Mouse (Mus musculus): ENCODE measurements at regions not wholly inside any gene's neighbourhood (a gene's known extent, or its start where the extent isn't known, plus 50 kb on each side); places are given as distances from the start of the nearest gene placed in this dataset.
A peak's percentile ranks its signal among the peaks of the same experiment; 100 is the strongest.

DNA sequence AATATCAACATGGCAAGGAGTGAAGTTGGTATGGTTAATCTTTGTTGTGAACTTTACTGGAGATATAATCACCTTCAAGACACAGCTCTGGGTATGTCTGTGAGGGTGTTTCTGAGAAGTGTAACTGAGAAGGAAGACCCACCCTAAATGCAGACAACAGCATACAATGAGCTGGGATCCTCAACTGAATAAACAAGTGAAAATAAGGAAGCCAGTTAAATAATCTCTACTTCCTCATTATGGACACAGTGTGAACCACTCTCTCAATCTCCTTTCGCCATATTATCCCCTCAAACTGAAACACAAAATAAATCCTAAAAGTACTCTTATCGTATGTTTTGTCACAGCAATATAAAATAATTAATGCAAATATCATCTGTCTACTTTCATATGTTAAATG, 71.7 kb upstream of the Trabd2b start:
- Histone ChIP-seq H3K79me2 (ENCODE audit: control insufficient read depth, insufficient read depth) (no peaks in the 10 kb centered on the region), H3K4me3 (no peak overlapping the region), H3K36me3 (ENCODE audit: control insufficient read depth, insufficient read depth) (no peaks in the 10 kb centered on the region), H3ac (ENCODE audit: control insufficient read depth, insufficient read length) (no peak overlapping the region), H3K27me3 (ENCODE audit: control insufficient read depth, insufficient read depth, insufficient read length) (no peaks in the 10 kb centered on the region), H3K4me2 (ENCODE audit: low read depth) (no peak overlapping the region)
- TF ChIP-seq CEBPB (IDR thresholded peaks at IDR 0.05; ENCODE audit: insufficient read depth, poor library complexity, severe bottlenecking) (no peak), TCF3 (IDR thresholded peaks at IDR 0.05; ENCODE audit: insufficient read length, low read depth) (no peak), SRF (IDR thresholded peaks at IDR 0.05; ENCODE audit: control insufficient read depth, insufficient read length, low read depth) (no peak), MYOD1 (IDR thresholded peaks at IDR 0.05; ENCODE audit: control insufficient read depth in 1 of 3, insufficient read length in 2 of 3, low read depth in 2 of 3) (no peak), E2F4 (IDR thresholded peaks at IDR 0.05; ENCODE audit: insufficient read depth) (no peak), MAX (IDR thresholded peaks at IDR 0.05; ENCODE audit: low read depth) (no peak), USF1 (IDR thresholded peaks at IDR 0.05; ENCODE audit: low read depth) (no peak), POLR2A (IDR thresholded peaks at IDR 0.05; ENCODE audit: insufficient read length, low read depth) (no peak), TCF12 (IDR thresholded peaks at IDR 0.05; ENCODE audit: insufficient read depth, poor library complexity, severe bottlenecking) (no peak)

- Histone ChIP-seq H3ac (ENCODE audit: control insufficient read depth, insufficient read length) (no peak overlapping the region), H3K4me3 (no peak overlapping the region), H3K27me3 (ENCODE audit: control insufficient read depth, insufficient read depth, insufficient read length) (no peaks in the 10 kb centered on the region), H3K79me2 (ENCODE audit: control insufficient read depth, insufficient read depth) (no peaks in the 10 kb centered on the region), H3K4me2 (ENCODE audit: low read depth) (peak overlapping the region; percentile 55), H3K36me3 (ENCODE audit: control insufficient read depth, insufficient read depth) (no peaks in the 10 kb centered on the region)
- TF ChIP-seq SRF (IDR thresholded peaks at IDR 0.05; ENCODE audit: control insufficient read depth, insufficient read length, low read depth): no peak
- peak; percentile 61 for TF ChIP-seq CEBPB (IDR thresholded peaks at IDR 0.05; ENCODE audit: insufficient read depth, poor library complexity, severe bottlenecking)
Measured at GRCm38 (mm10) chr4:114336029-114336746, 70.3 kb upstream of the Trabd2b start.

GRCm38 (mm10) chr4:114336747-114337090, 69.8 kb upstream of the Trabd2b start:
- Histone ChIP-seq H3K4me2 (ENCODE audit: low read depth) (peak overlapping the region; percentile 55), H3K27me3 (ENCODE audit: control insufficient read depth, insufficient read depth, insufficient read length) (no peaks in the 10 kb centered on the region), H3K36me3 (ENCODE audit: control insufficient read depth, insufficient read depth) (no peaks in the 10 kb centered on the region), H3ac (ENCODE audit: control insufficient read depth, insufficient read length) (no peak overlapping the region), H3K79me2 (ENCODE audit: control insufficient read depth, insufficient read depth) (no peaks in the 10 kb centered on the region), H3K4me3 (no peak overlapping the region)
- TF ChIP-seq SRF (IDR thresholded peaks at IDR 0.05; ENCODE audit: control insufficient read depth, insufficient read length, low read depth): no peak
- no peak for TF ChIP-seq REST (IDR thresholded peaks at IDR 0.05; ENCODE audit: insufficient read depth, insufficient read length)
- TF ChIP-seq CEBPB (IDR thresholded peaks at IDR 0.05; ENCODE audit: insufficient read depth, poor library complexity, severe bottlenecking): no peak
- TF ChIP-seq TCF12 (IDR thresholded peaks at IDR 0.05; ENCODE audit: insufficient read depth, poor library complexity, severe bottlenecking): no peak
- TF ChIP-seq TCF3 (IDR thresholded peaks at IDR 0.05; ENCODE audit: insufficient read length, low read depth): no peak
- no peak for TF ChIP-seq E2F4 (IDR thresholded peaks at IDR 0.05; ENCODE audit: insufficient read depth)
- no peak for TF ChIP-seq MYOG (IDR thresholded peaks at IDR 0.05; ENCODE audit: control insufficient read depth in 1 of 3, insufficient read depth in 1 of 3, insufficient read length in 2 of 3, low read depth in 2 of 3)
- no peak for TF ChIP-seq MYOD1 (IDR thresholded peaks at IDR 0.05; ENCODE audit: control insufficient read depth in 1 of 3, insufficient read length in 2 of 3, low read depth in 2 of 3)
- TF ChIP-seq USF1 (IDR thresholded peaks at IDR 0.05; ENCODE audit: low read depth): no peak
- TF ChIP-seq POLR2AphosphoS2 (IDR thresholded peaks at IDR 0.05; ENCODE audit: insufficient read length, low read depth): no peak
- no peak for TF ChIP-seq MAX (IDR thresholded peaks at IDR 0.05; ENCODE audit: low read depth)
- no peak for TF ChIP-seq POLR2A (IDR thresholded peaks at IDR 0.05; ENCODE audit: insufficient read length, low read depth)

DNA sequence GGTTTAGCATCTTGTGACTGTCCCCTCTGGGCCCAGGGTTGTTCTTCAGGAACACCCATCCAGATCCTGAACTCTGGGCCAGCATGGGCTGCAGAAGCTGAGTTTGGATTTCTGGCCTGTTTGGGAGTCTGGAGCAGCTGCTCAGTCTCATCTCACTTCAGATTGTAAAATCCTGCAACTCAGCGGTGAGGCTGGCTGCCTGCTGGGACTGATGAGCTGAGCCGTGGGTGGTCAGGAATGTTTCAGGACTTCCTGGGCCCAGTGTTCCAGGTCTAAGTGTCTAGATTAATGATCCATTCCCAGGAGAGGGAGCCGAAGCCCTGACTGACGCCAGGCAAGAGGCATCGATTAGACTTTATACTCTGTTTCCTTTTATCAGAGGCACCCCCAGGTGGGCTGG, 66.7 kb upstream of the Trabd2b start:
- H3K4me2 ChIP-seq (ENCODE audit: low read depth): no peak overlapping the region
- H3K79me2 ChIP-seq (ENCODE audit: control insufficient read depth, insufficient read depth): no peaks in the 10 kb centered on the region
- H3K27me3 ChIP-seq (ENCODE audit: control insufficient read depth, insufficient read depth, insufficient read length): no peaks in the 10 kb centered on the region
- TF ChIP-seq MYOD1 (IDR thresholded peaks at IDR 0.05; ENCODE audit: control insufficient read depth in 1 of 3, insufficient read length in 2 of 3, low read depth in 2 of 3) (peak; percentile 21 to 77 (median 54)), MYOG (IDR thresholded peaks at IDR 0.05; ENCODE audit: control insufficient read depth in 1 of 3, insufficient read depth in 1 of 3, insufficient read length in 2 of 3, low read depth in 2 of 3) (no peak)
- no peak overlapping the region for H3K4me3 ChIP-seq
- H3ac ChIP-seq (ENCODE audit: control insufficient read depth, insufficient read length): no peak overlapping the region
- H3K36me3 ChIP-seq (ENCODE audit: control insufficient read depth, insufficient read depth): no peaks in the 10 kb centered on the region

GRCm38 (mm10) chr4:114345154-114345553, 61.4 kb upstream of the Trabd2b start:
- no peak overlapping the region for H3K4me2 ChIP-seq (ENCODE audit: low read depth)
- no peaks in the 10 kb centered on the region for H3K36me3 ChIP-seq (ENCODE audit: control insufficient read depth, insufficient read depth)
- H3K79me2 ChIP-seq (ENCODE audit: control insufficient read depth, insufficient read depth): no peaks in the 10 kb centered on the region
- no peak overlapping the region for H3ac ChIP-seq (ENCODE audit: control insufficient read depth, insufficient read length)
- H3K4me3 ChIP-seq: no peak overlapping the region
- no peaks in the 10 kb centered on the region for H3K27me3 ChIP-seq (ENCODE audit: control insufficient read depth, insufficient read depth, insufficient read length)
- no peak for TF ChIP-seq POLR2A (IDR thresholded peaks at IDR 0.05; ENCODE audit: insufficient read length, low read depth)
- no peak for TF ChIP-seq MAX (IDR thresholded peaks at IDR 0.05; ENCODE audit: low read depth)
- no peak for TF ChIP-seq TCF3 (IDR thresholded peaks at IDR 0.05; ENCODE audit: insufficient read length, low read depth)
- TF ChIP-seq TCF12 (IDR thresholded peaks at IDR 0.05; ENCODE audit: insufficient read depth, poor library complexity, severe bottlenecking): no peak
- no peak for TF ChIP-seq POLR2AphosphoS2 (IDR thresholded peaks at IDR 0.05; ENCODE audit: insufficient read length, low read depth)
- TF ChIP-seq E2F4 (IDR thresholded peaks at IDR 0.05; ENCODE audit: insufficient read depth): no peak
